Mouse (Mus musculus): ENCODE data around the gene Chga.

GRCm38 (mm10) chr12:102550529-102550928, 4.2 kb upstream of the Chga start:
- TF ChIP-seq POLR2A (IDR thresholded peaks at IDR 0.05; ENCODE audit: borderline replicate concordance, extremely low read depth, low read depth, low read length) (no peak), CTCF (IDR thresholded peaks at IDR 0.05; ENCODE audit: insufficient read depth, low read length) (no peak)

Measured in lung, adult 2 months (tissue).